Mouse (Mus musculus): ENCODE measurements at regions not wholly inside any gene's neighbourhood (a gene's known extent, or its start where the extent isn't known, plus 50 kb on each side); places are given as distances from the start of the nearest gene placed in this dataset.

GRCm38 (mm10) chr17:61837555-61837954, 1043.6 kb downstream of the Efna5 start:
- H3K4me3 ChIP-seq (replicated peaks; ENCODE audit: low read depth, low read length): no peak overlapping the region
- 52% methylated on average over 2 of the region's 2 CpGs for WGBS
- ATAC-seq (replicated peaks; ENCODE audit: low FRiP score, low read depth): no peak
- TF ChIP-seq CTCF (IDR thresholded peaks at IDR 0.05; ENCODE audit: low read depth): no peak
- no peaks in the 10 kb centered on the region for H3K36me3 ChIP-seq (ENCODE audit: insufficient read depth, low read length)
- H3K4me1 ChIP-seq (replicated peaks; ENCODE audit: insufficient read depth, low read length): no peaks in the 10 kb centered on the region
- DNase-seq (ENCODE audit: low spot score): peak; percentile 48
- no peaks in the 10 kb centered on the region for H3K9me3 ChIP-seq (replicated peaks; ENCODE audit: low read length)
- H3K27me3 ChIP-seq (ENCODE audit: insufficient read depth, low read length): no peaks in the 10 kb centered on the region
- no peak overlapping the region for H3K4me2 ChIP-seq (ENCODE audit: low read length)
- H3K9ac ChIP-seq (ENCODE audit: low read depth, low read length): no peak overlapping the region
- H3K27ac ChIP-seq: no peak overlapping the region

GRCm38 (mm10) chr17:61815490-61815889, 1065.6 kb downstream of the Efna5 start:
- TF ChIP-seq CTCF (IDR thresholded peaks at IDR 0.05; ENCODE audit: low read depth): no peak
- Histone ChIP-seq H3K4me2 (ENCODE audit: low read length) (no peak overlapping the region), H3K27me3 (ENCODE audit: insufficient read depth, low read length) (no peaks in the 10 kb centered on the region), H3K36me3 (ENCODE audit: insufficient read depth, low read length) (no peaks in the 10 kb centered on the region), H3K4me3 (replicated peaks; ENCODE audit: low read depth, low read length) (no peak overlapping the region), H3K27ac (no peak overlapping the region), H3K9me3 (replicated peaks; ENCODE audit: low read length) (no peaks in the 10 kb centered on the region), H3K4me1 (replicated peaks; ENCODE audit: insufficient read depth, low read length) (no peaks in the 10 kb centered on the region), H3K9ac (ENCODE audit: low read depth, low read length) (no peak overlapping the region)
- ATAC-seq (replicated peaks; ENCODE audit: low FRiP score, low read depth): no peak
- DNase-seq (ENCODE audit: low spot score): peak; percentile 6
- 62% methylated on average over 2 of the region's 2 CpGs for WGBS

- H3K27ac ChIP-seq: no peak overlapping the region
- no peak overlapping the region for H3K4me3 ChIP-seq (replicated peaks; ENCODE audit: low read depth, low read length)
- H3K4me2 ChIP-seq (ENCODE audit: low read length): no peak overlapping the region
- H3K27me3 ChIP-seq (ENCODE audit: insufficient read depth, low read length): no peaks in the 10 kb centered on the region
- no peaks in the 10 kb centered on the region for H3K36me3 ChIP-seq (ENCODE audit: insufficient read depth, low read length)
- no peak for ATAC-seq (replicated peaks; ENCODE audit: low FRiP score, low read depth)
- H3K9ac ChIP-seq (ENCODE audit: low read depth, low read length): no peak overlapping the region
- no peak for TF ChIP-seq CTCF (IDR thresholded peaks at IDR 0.05; ENCODE audit: low read depth)
- H3K9me3 ChIP-seq (replicated peaks; ENCODE audit: low read length): no peaks in the 10 kb centered on the region
- no peaks in the 10 kb centered on the region for H3K4me1 ChIP-seq (replicated peaks; ENCODE audit: insufficient read depth, low read length)
- no peak for DNase-seq (ENCODE audit: low spot score)
Observed at GRCm38 (mm10) chr17:61768361-61768760, 1112.8 kb downstream of the Efna5 start.

GRCm38 (mm10) chr17:61765143-61765542, 1116.0 kb downstream of the Efna5 start:
- no peak overlapping the region for H3K4me2 ChIP-seq (ENCODE audit: low read length)
- H3K4me1 ChIP-seq (replicated peaks; ENCODE audit: insufficient read depth, low read length): no peaks in the 10 kb centered on the region
- no peaks in the 10 kb centered on the region for H3K27me3 ChIP-seq (ENCODE audit: insufficient read depth, low read length)
- no peaks in the 10 kb centered on the region for H3K36me3 ChIP-seq (ENCODE audit: insufficient read depth, low read length)
- no peak for TF ChIP-seq CTCF (IDR thresholded peaks at IDR 0.05; ENCODE audit: low read depth)
- H3K4me3 ChIP-seq (replicated peaks; ENCODE audit: low read depth, low read length): no peak overlapping the region
- ATAC-seq (replicated peaks; ENCODE audit: low FRiP score, low read depth): no peak
- no peaks in the 10 kb centered on the region for H3K9me3 ChIP-seq (replicated peaks; ENCODE audit: low read length)
- no peak for DNase-seq (ENCODE audit: low spot score)
- 86% methylated on average over 2 of the region's 2 CpGs for WGBS
- H3K27ac ChIP-seq: no peak overlapping the region
- no peak overlapping the region for H3K9ac ChIP-seq (ENCODE audit: low read depth, low read length)

All from kidney, postnatal 0 days (tissue).